Mouse (Mus musculus) CD4-positive, CD25-positive, alpha-beta regulatory T cell, adult 4 months (primary cell): ENCODE data around the gene Terf2. TPM values are rescaled to one million over a fixed set of nuclear protein-coding genes. Genes with fewer than 3 reads are reported as not detected.
"Not testable (repeated sequence)": the region's sequence is repeated elsewhere in the genome, so short reads cannot be mapped to it uniquely, and the experiment has no call there.

Experiments
- ATAC-seq: one replicate; pipeline ENCODE4 v1.8.0; 2017
- polyA plus RNA-seq, 2 experiments: library from polyadenylated mRNA; unstranded; fragments of 100-300 nt; shearing (Covaris generic); gene quantifications; one replicate each; pipeline ENCODE4 v1.2.1; 2017

Terf2 gene
- polyA plus RNA-seq, 2 experiments from 2014 or later = 11.8 to 14.6 TPM

- peak; percentile 65 for ATAC-seq
Observed at GRCm38 (mm10) chr8:107114150-107115007, 18.0 kb upstream of the Terf2 start.

GRCm38 (mm10) chr8:107113209-107113608, 16.9 kb upstream of the Terf2 start:
- no peak for ATAC-seq

- ATAC-seq = no peak
Observed at GRCm38 (mm10) chr8:107111340-107112105, 15.2 kb upstream of the Terf2 start.

DNA sequence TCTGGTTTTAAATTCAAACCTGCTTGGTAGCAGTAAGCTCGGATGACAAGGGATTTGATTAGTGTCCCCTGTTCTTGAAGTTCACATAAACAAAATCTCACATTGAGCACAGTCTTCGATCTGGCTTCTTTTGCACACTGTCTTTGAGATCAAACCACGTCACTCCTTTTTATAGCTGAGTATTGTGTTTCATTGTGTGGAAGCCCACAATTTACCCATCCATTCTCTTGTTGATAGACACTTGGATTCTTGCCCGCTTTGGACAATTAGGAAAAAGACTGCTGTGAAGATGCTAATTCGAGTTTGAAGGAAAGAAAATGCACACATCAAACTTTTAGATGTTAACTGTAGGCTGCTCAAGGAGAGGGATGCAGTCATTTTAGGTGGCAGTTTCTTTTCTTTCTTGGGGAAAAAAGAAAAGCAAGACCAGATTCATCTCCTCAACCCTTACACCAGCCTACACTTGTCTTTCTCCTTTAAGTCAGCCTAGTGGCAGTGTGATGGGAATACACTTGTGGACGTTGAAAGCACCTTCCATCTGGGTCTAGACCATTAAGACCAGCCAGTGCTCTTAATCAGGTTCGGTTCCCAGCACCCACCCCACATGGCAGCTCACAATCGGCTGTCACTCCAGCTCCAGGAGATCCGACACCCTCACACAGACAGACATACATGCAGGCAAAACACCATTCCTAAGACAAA, 14.4 kb upstream of the Terf2 start:
- no peak for ATAC-seq

GRCm38 (mm10) chr8:107109816-107110435, 13.6 kb upstream of the Terf2 start:
- no peak for ATAC-seq

DNA sequence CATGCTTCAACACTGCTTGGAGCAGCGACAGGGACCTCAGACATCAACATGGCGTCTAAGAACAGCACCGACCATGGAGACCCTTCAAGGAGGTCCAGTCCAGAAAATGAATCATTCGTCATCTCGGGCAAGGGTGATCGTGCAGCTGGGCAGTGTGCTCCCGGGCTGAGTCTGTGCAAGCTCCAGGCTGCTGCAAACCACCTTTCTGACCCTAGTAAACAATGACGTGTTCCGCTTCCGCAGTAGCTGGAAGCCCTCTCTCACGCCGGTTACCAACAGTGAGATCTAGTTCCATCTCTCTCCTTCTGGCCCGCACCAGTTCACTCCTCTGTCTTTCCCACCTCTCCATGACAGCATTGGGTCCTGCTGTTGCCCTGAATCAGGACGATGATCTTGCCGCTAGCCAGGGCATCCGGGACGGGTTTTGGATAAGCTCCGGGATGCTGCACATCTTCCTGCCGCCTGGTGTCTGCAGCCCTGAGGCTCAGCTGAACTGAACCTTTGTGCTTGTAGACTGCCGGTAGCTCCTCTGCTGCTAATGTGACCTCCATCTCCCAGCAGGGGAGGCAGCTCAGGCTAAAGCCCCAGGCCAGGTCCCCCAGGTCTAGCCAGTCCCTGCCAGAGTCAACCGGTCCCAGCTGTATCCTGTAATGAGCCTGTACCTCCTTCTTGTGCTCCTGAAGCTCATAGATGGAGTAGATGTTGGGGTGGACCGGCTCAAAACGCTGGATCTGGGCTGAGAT, 12.8 kb upstream of the Terf2 start:
- ATAC-seq = no peak

GRCm38 (mm10) chr8:107108089-107108488, 11.7 kb upstream of the Terf2 start:
- not testable (repeated sequence) for ATAC-seq

DNA sequence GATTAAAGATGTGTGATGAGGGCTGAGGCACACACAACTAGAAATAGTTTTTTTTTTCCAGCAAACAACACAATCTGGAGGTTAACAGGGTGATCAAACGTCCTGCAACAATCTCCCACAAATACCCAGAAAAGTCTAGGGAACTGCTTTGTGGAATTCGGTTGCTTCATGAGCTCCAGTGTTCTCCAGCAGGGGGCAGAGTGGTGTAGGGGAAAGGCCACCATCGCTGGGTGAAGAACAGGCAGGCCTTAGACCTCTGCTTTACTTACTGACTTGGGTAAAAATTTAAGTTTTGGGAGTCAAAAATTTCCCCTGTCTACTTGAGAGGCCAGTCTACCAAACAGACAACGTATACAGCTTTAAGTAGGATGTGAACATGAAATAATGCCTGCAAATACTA, 8.2 kb upstream of the Terf2 start:
- peak; percentile 67 for ATAC-seq

DNA sequence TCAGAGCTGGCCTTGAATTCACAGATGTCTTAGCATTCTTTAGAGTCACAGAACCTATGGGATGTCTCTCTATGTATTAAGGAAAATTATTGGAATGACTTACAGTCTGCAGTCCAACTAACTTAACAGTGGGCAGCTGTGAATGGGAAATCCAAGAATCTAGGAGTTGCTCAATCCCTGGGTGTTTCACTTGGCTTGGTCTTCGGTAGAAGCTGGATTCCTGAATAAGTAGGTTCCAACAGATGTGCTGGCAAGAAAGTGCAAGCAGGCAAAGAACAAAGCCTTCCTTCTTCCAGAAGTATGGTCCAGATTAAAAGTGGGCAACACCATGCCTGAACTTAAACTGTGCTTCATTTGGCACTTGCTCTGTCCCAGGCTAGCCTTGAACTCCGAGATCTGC, 4.3 kb upstream of the Terf2 start:
- ATAC-seq = no peak

- peak; percentile 52 for ATAC-seq
Observed at GRCm38 (mm10) chr8:107095717-107096365, 506 bp downstream of the Terf2 start.

GRCm38 (mm10) chr8:107090531-107090930, 5.8 kb downstream of the Terf2 start:
- no peak for ATAC-seq

DNA sequence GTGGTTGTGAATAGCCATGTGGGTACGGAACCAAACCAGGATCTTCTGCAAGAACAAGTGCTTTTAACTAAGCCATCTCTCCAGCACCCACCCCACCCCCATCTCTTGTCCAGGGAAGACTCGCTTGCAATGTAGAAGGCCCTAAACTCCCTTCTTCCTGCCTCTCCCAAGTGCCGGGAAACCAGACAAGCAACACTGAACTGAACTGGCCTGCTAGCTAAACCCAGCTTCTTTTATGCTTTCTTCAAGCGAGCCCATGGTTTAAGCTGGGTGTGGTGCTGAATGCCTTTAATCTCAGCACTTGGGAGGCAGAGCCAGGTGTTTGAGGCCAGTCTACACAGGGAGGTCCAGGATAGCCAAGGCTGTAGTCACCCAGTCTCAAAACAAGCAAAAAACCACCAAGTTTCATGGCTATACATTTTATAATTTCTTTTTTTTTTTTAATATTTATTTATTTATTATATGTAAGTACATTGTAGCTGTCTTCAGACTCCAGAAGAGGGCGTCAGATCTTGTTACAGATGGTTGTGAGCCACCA, 7.8 kb downstream of the Terf2 start:
- no peak for ATAC-seq

GRCm38 (mm10) chr8:107086018-107086417, 10.3 kb downstream of the Terf2 start:
- ATAC-seq = no peak

- no peak for ATAC-seq
Observed at GRCm38 (mm10) chr8:107085358-107085757, 11.0 kb downstream of the Terf2 start.

DNA sequence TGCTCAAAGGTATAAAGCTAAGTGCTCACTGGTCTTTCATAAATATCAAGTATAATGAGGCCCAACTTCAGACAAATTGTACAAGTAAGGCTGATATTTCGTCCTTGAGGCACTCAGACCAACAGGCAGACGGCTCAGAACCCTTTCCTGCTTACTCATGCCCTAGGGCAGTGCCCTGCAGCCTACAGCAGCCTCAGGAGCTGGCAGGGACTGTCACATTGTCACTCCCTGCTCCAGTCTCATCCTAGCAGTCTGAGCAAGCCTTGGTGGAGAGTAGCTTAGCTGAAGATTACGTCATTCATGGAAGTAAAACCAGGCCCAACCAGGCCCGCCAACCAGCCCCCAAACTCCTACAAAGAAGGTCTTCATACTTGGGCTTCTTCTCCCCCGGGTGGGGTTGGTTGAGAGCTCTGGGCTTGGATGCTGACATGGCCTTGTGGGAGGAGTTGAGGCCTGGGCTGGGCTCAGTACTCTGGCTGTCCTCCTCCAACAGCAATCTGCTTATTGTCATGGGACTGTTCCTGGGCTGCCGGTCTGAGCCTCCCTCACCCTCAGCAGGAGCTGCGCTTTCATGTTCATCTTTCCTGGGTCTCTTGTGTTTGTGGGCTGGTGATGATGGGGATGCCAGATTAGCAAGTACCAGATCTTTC, 20.0 kb downstream of the Terf2 start:
- no peak for ATAC-seq

GRCm38 (mm10) chr8:107074128-107074527, 22.2 kb downstream of the Terf2 start:
- ATAC-seq = no peak

DNA sequence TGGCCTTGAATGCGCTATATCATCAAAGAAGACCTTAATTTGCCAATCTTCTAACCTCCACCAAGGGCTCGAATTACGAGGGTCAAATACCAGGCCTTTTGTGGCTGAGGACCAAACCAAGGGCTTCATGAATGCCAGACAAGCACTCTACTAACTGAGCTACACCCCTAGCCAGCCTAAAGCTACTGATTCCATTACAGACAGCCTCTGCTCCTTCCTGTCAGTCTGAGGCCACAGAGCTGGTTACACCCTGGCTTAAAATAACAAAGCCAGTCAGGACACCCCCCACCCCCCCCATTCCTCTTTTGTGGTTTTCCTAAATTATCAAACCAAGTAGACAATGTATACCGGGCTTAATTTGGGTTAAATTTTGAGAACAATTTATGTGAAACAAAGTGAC, 22.6 kb downstream of the Terf2 start:
- ATAC-seq = no peak

DNA sequence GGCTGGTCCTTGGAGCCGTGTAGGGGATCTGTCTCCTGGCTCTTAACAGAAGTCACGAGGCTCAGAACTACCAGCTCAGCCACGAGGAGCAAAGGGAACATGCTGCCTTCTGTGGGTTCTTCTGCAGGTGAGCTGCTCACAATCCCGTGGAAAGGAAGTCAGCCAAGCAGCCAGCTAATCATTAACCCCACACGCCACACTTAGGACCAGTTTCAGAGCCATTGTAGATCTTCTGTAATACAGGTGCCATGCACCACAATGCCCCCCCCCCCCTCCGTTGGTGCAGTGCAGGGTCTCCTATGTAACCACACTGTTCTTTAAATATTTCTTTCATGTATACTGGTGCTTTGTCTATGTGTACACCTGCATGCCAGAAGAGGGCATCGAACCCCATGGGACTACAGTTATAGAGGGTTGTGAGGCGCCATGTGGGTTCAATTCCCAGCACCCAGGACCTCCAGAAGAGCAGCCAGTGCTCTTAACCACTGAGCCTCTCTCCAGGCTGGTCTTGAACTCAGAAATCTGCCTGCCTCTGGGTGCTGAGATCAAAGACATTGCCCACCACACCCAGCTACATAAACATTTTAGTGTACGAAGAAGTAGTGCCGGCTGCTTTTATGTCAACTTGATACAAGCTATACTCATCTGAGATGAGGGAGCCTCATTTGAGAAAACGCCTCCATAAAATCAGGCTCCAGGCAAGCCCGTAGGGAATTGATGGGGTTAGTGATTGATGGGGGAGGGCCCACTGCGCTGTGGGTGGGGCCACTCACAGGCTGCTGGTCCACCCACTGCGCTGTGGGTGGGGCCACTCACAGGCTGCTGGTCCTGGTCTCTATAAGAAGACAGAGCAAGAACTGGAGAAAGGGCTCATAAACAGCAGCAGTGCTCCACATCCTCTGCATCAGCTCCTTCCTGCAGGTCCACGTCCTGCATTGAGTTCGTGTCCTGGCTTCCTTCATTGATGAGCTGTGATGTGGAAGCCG, 30.5 kb downstream of the Terf2 start, which contains the start of gene Tmed6:
Gene Tmed6 (minus strand): TSS at position 134 of the 986 bp plus-strand sequence.
- ATAC-seq = no peak

- ATAC-seq = no peak
Observed at GRCm38 (mm10) chr8:107062613-107063012, 33.7 kb downstream of the Terf2 start.
